Comparison of ENCODE assay signal across 9 mouse cellular contexts in the genomic region with DNA sequence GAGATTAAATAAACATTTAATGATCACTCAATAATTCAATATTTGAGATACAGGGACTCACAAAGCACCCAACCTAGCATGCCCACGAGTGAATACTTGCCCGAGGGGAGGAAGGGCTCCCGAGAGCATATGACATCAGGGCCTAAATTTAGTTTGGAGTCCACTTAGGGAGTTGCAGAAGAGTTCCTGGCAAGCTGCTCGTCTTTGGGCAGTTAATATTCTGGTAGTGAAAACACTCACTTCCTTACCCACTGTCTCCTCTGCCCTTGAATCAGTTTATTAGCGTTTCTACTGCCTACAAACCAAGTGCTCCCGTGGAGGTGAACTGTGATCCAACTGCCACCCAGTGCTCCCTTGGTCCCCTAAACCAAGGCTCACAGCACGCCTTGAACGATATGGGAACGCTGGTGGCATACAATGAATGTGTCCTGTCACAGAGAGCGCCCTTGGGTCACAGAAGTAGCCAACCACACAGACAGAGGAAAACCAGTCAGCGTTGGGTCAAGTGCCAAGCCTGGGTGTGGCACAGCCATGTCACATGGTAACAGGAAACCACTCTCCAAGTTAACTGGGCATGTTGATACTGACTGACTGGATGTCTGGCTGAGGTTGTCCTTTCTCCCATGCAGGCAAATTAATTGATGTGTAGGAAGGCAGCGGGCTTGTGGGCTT. TPM values are rescaled to one million over a fixed set of nuclear protein-coding genes. Genes with fewer than 3 reads are reported as not detected.
DNase-seq lines count a peak whose midpoint lies in the region; ATAC-seq and TF ChIP-seq lines count a peak whose summit lies in the region.
"Had no signal": no experiment of that assay in that cellular context is flagged by ENCODE, and none has a peak within 500 bp of the region (broad histone marks: within the 10 kb centered on the region; RNA-seq: fewer than 3 reads in every experiment).

No protein-coding gene starts in this region.

- no peaks in the 10 kb centered on the region for H3K4me1 ChIP-seq in kidney, adult 2 months (ENCODE audit: control insufficient read depth, insufficient read depth, low read length)
- H3K4me1 ChIP-seq in kidney, embryonic 16.5 days (ENCODE audit: insufficient read depth, low read length) = peaks cover 9% of the 10 kb centered on the region; the same call in 1 of the 2 replicates
- H3K4me1 ChIP-seq in heart, embryonic 16.5 days (ENCODE audit: control insufficient read depth, insufficient read depth, low read length) = peaks cover 23% of the 10 kb centered on the region
- no peaks in the 10 kb centered on the region for H3K4me1 ChIP-seq in hindbrain, embryonic 14.5 days (replicated peaks; ENCODE audit: control insufficient read depth, insufficient read depth, low read length)

- peak overlapping the region; percentile 37; the same call in 1 of the 2 replicates for H3K27ac ChIP-seq in kidney, adult 2 months (ENCODE audit: insufficient read depth, low read depth, low read length)
- H3K27ac ChIP-seq in kidney, embryonic 16.5 days (ENCODE audit: low read length) = no peak overlapping the region
- H3K27ac ChIP-seq in heart, embryonic 16.5 days (ENCODE audit: low read length) = peak overlapping the region; percentile 88
- no peak overlapping the region for H3K27ac ChIP-seq in hindbrain, embryonic 14.5 days

- peak; percentile 64 for DNase-seq in kidney, adult 2 months
- peak; percentile 73 to 84 for DNase-seq in adrenal gland, postnatal 36 days
- peak; percentile 94 for DNase-seq in lung, postnatal 36 days
- DNase-seq in ovary, postnatal 10 days (ENCODE audit: low spot score) = no peak
- DNase-seq in natural killer cell, adult 2 months (ENCODE audit: low spot score in 2 of 2) = no peak
- DNase-seq in hindbrain, embryonic 14.5 days (ENCODE audit: low spot score) = no peak

- no peak overlapping the region for H3K4me3 ChIP-seq in kidney, adult 2 months (ENCODE audit: insufficient read depth, low read depth, low read length)
- H3K4me3 ChIP-seq in kidney, embryonic 16.5 days (ENCODE audit: low read length) = no peak overlapping the region
- no peak overlapping the region for H3K4me3 ChIP-seq in heart, embryonic 16.5 days (ENCODE audit: low read length)
- H3K4me3 ChIP-seq in hindbrain, embryonic 14.5 days (replicated peaks; ENCODE audit: low read length) = no peak overlapping the region

- no peaks in the 10 kb centered on the region for H3K36me3 ChIP-seq in kidney, adult 2 months (ENCODE audit: control insufficient read depth, insufficient read depth, low read length)
- H3K36me3 ChIP-seq in kidney, embryonic 16.5 days (ENCODE audit: insufficient read depth, low read length) = no peaks in the 10 kb centered on the region
- no peaks in the 10 kb centered on the region for H3K36me3 ChIP-seq in heart, embryonic 16.5 days (ENCODE audit: control insufficient read depth, insufficient read depth)
- H3K36me3 ChIP-seq in hindbrain, embryonic 14.5 days (replicated peaks; ENCODE audit: control insufficient read depth, insufficient read depth) = peaks cover 8% of the 10 kb centered on the region

- no peak for ATAC-seq in kidney, embryonic 16.5 days (ENCODE audit: low FRiP score, low TSS enrichment)
- peak; percentile 74 for ATAC-seq in heart, embryonic 16.5 days (replicated peaks; ENCODE audit: extremely low read depth, insufficient read depth, low FRiP score)
- no peak for ATAC-seq in hindbrain, embryonic 14.5 days (ENCODE audit: low FRiP score)

- TF ChIP-seq CTCF in kidney, adult 2 months (conservative IDR thresholded peaks at IDR 0.05; ENCODE audit: insufficient read depth, insufficient read length, low read depth, low read length) = no peak

- H3K9me3 ChIP-seq in kidney, embryonic 16.5 days (ENCODE audit: low read length) = no peaks in the 10 kb centered on the region
- H3K9me3 ChIP-seq in heart, embryonic 16.5 days (replicated peaks; ENCODE audit: control insufficient read depth, low read length) = no peaks in the 10 kb centered on the region
- H3K9me3 ChIP-seq in hindbrain, embryonic 14.5 days (ENCODE audit: control insufficient read depth, low read length) = no peaks in the 10 kb centered on the region

- no peaks in the 10 kb centered on the region for H3K27me3 ChIP-seq in kidney, adult 2 months (replicated peaks; ENCODE audit: control insufficient read depth, insufficient read depth, low read length)
- H3K27me3 ChIP-seq in kidney, embryonic 16.5 days (ENCODE audit: insufficient read depth, low read length) = no peaks in the 10 kb centered on the region
- no peaks in the 10 kb centered on the region for H3K27me3 ChIP-seq in heart, embryonic 16.5 days (ENCODE audit: control insufficient read depth, insufficient read depth, low read length)
- H3K27me3 ChIP-seq in hindbrain, embryonic 14.5 days (ENCODE audit: control insufficient read depth, insufficient read depth, low read length) = no peaks in the 10 kb centered on the region

- no peak for TF ChIP-seq POLR2A in kidney, adult 2 months (IDR thresholded peaks at IDR 0.05; ENCODE audit: low read depth, low read length)

- WGBS in kidney, adult 2 months = 48% methylated on average over 12 of the region's 12 CpGs
- 66% methylated on average over 12 of the region's 12 CpGs for WGBS in kidney, embryonic 16.5 days
- 40% methylated on average over 12 of the region's 12 CpGs for WGBS in heart, embryonic 16.5 days
- 87% methylated on average over 12 of the region's 12 CpGs for WGBS in hindbrain, embryonic 14.5 days

- H3K4me2 ChIP-seq in kidney, embryonic 16.5 days (replicated peaks; ENCODE audit: low read depth, low read length) = no peak overlapping the region
- H3K4me2 ChIP-seq in heart, embryonic 16.5 days (ENCODE audit: low read depth, low read length) = no peak overlapping the region
- H3K4me2 ChIP-seq in hindbrain, embryonic 14.5 days (replicated peaks) = no peak overlapping the region

- H3K9ac ChIP-seq in kidney, embryonic 16.5 days (replicated peaks; ENCODE audit: low read length) = no peak overlapping the region
- H3K9ac ChIP-seq in heart, embryonic 16.5 days (ENCODE audit: low read length) = 0 out of 2 replicates have a peak overlapping the region, but pooled peaks have one; percentile 15
- H3K9ac ChIP-seq in hindbrain, embryonic 14.5 days = no peak overlapping the region

RNA-seq across cellular contexts. Expression of a gene that starts 4.2 kb away (rescaled TPM):
- polyA plus RNA-seq in kidney, adult 2 months (2012; rRNA removed) = 1.1 and 1.5 TPM in 2 replicates
- 0.45 and 0.54 TPM in 2 replicates for polyA plus RNA-seq in kidney, embryonic 16.5 days (2015; fragmentation: Nextera tagmentation; extraction: Ambion mirVana)
- 10 to 100 TPM; 12.1 to 17.8 TPM for total RNA-seq in adrenal gland, postnatal 36 days (2021)
- 0.71 and 0.95 TPM in 2 replicates for polyA plus RNA-seq in heart, embryonic 16.5 days (2015; fragmentation: Nextera tagmentation; extraction: Ambion mirVana)
- polyA plus RNA-seq in hindbrain, embryonic 14.5 days (2014; fragmentation: Nextera tagmentation; extraction: Ambion mirVana) = 2.9 and 4.4 TPM in 2 replicates
- polyA plus RNA-seq: liver, adult 2 months had no signal

RNA-seq across cellular contexts. Expression of a gene that starts 20.2 kb away (rescaled TPM):
- polyA plus RNA-seq in kidney, adult 2 months (2012; rRNA removed) = 28.7 and 30.0 TPM in 2 replicates
- 63.1 and 69.9 TPM in 2 replicates for polyA plus RNA-seq in kidney, embryonic 16.5 days (2015; fragmentation: Nextera tagmentation; extraction: Ambion mirVana)
- 10 to 100 TPM; 21.3 to 25.5 TPM for total RNA-seq in adrenal gland, postnatal 36 days (2021)
- 58.5 and 60.4 TPM in 2 replicates for polyA plus RNA-seq in heart, embryonic 16.5 days (2015; fragmentation: Nextera tagmentation; extraction: Ambion mirVana)
- 306 and 367 TPM in 2 replicates for polyA plus RNA-seq in hindbrain, embryonic 14.5 days (2014; fragmentation: Nextera tagmentation; extraction: Ambion mirVana)

Comparison
In these comparisons a context has a peak if more than half of its experiments do, and no peak if none do; other contexts are left out.
1. H3K27ac ChIP-seq: peak in kidney, adult 2 months (single experiment) and heart, embryonic 16.5 days (single experiment); none in kidney, embryonic 16.5 days (single experiment) and hindbrain, embryonic 14.5 days (single experiment).
2. DNase-seq: peak in kidney, adult 2 months (single experiment), adrenal gland, postnatal 36 days (2 of 2) and lung, postnatal 36 days (single experiment); none in ovary, postnatal 10 days (single experiment), natural killer cell, adult 2 months (0 of 2) and hindbrain, embryonic 14.5 days (single experiment).